Mouse (Mus musculus): Measurements from ENCODE around the gene Ckap5. TPM values are rescaled to one million over a fixed set of nuclear protein-coding genes. Genes with fewer than 3 reads are reported as not detected.

The Ckap5 gene
- total RNA-seq, 2 experiments from 2014 or later, result 126 TPM

DNA sequence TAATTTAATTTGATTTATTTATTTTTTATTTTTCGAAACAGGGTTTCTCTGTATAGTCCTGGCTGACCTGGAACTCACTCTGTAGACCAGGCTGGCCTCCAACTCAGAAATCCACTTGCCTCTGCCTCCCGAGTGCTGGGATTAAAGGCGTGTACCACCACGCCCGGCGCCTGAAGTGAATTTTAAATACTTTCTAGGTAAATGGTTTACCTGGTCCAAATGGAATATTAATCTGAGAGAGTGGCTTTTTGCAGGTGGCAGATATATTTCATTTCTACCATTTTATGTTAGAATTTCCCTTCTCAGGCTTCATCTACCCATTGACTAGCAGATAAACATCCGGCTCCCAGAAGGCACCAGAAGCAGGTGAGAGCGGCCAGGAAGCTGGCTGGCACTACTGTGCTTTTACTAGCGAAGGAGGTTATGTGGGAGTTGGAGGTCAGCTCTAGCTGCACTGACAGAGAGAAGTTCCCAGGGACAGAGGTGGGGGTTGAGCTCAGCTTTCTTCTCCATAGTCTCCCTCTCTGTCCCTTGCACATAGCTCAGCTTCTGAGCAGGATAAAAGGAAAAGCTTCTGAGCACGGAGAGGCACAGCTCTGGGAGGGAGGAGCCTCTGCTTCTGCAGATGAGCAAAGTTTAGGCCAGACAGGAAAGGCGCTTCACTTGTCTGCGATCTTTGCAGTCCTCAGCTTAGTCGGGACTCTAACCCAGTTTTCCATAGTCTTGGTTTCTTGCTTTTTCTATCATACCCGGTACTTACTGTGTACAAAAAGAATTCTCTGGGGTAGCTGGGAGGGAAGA, 125.1 kb downstream of the Ckap5 start:
- no peak for DNase-seq (ENCODE audit: low spot score in 2 of 2)

- DNase-seq (ENCODE audit: low spot score in 2 of 2), result no peak
Observed at GRCm38 (mm10) chr2:91652863-91653262, 126.3 kb downstream of the Ckap5 start.

DNA sequence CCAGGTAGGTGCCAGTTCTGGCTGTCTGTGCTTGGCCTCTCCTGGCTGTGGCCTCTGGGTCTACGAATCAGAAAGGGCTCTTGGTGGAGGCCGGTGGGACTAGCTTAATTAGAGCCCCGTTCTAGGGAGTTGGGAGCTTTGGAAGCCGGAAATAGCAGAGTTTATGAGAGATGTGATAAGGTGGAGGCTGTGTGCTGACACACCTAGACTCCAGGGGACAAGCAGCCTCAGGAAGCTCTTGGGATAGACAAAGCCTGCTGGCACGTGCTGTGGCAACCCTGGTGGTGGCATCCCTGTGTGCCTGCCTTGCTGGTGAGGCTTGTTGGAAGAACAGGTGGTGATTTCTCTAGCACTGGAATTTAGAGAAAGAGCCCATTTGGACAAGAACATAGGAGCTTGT, 128.8 kb downstream of the Ckap5 start:
- no peak for DNase-seq (ENCODE audit: low spot score in 2 of 2)

DNA sequence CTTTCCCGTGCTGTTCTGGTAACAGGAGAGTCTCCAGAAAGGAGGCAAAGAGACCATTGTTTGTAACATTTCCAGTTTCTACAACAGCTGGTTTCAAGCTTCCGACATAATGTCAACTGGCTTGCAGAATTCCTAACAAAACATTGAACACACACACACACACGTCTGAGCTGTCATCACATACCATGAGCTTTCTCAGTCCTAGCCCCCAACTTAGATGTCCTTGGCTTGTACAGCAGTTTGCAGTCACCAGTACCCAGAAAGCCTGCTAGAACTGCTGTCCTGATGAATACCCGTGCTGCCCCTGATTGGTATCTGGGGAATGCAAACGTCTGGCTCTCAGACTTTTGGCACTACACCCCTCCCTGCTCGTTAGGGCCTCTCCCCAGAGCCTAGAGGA, 129.3 kb downstream of the Ckap5 start:
- no peak for DNase-seq (ENCODE audit: low spot score in 2 of 2)

DNA sequence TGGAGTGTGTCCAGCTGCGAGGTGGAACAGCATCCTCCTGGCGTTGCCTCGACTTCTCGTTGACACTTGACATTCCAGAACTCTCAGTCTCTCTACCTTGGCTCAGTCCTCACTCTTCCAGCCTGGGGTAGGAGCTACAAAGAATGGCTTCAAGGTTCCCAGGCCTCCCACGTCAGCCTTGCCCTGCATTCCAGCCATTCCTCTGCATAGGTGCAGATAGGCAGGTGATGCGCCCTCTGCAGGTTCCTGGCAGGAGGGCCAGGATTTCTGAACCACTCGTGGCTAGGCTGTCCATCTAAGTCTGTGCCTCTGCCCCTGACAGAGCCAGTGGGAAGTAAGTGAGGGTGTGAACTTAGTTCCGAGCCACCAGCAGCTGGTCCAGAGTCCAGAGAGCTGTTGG, 130.2 kb downstream of the Ckap5 start:
- DNase-seq (ENCODE audit: low spot score in 2 of 2), result no peak

DNA sequence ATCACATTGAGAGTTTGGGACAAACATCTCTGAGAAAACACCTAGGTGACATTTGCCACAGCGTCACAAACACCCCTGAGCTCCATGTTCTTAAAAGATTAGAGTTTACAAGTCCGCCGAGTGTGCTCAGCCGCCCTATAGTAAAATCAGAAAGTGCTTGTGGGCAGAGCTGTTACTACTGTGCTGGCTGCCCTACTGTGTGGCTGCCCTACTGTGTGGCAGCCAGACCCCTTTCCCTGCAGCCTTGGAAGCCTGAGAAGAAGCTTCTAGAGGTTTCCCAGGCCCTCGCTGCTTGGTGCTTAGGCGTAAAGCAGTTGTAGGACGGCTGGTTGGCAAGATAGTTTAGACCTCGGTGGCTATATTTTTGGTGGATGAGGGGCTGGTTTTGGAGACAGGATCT, 133.1 kb downstream of the Ckap5 start:
- no peak for DNase-seq (ENCODE audit: low spot score in 2 of 2)

- DNase-seq (ENCODE audit: low spot score in 2 of 2), result no peak
Observed at GRCm38 (mm10) chr2:91660981-91661380, 134.4 kb downstream of the Ckap5 start.

GRCm38 (mm10) chr2:91664780-91665179, 138.2 kb downstream of the Ckap5 start:
- no peak for DNase-seq (ENCODE audit: low spot score in 2 of 2)

GRCm38 (mm10) chr2:91666386-91666910, 139.9 kb downstream of the Ckap5 start:
- DNase-seq (ENCODE audit: low spot score in 2 of 2), result no peak

- no peak for DNase-seq (ENCODE audit: low spot score in 2 of 2)
Observed at GRCm38 (mm10) chr2:91667747-91668146, 141.2 kb downstream of the Ckap5 start.

- no peak for DNase-seq (ENCODE audit: low spot score in 2 of 2)
Observed at GRCm38 (mm10) chr2:91669326-91669725, 142.8 kb downstream of the Ckap5 start.

GRCm38 (mm10) chr2:91670038-91670437, 143.5 kb downstream of the Ckap5 start:
- DNase-seq (ENCODE audit: low spot score in 2 of 2), result no peak

Other genes with a start within 250 kb of the Ckap5 start
- 10 to 100 TPM; 92.9 to 96.2 TPM for gene 1110051M20Rik, start 82.1 kb upstream of the Ckap5 start, total RNA-seq (2021)
- gene Lrp4, start 69.3 kb upstream of the Ckap5 start, total RNA-seq (2021), result 10 to 100 TPM; 36.2 to 40.1 TPM
- gene F2, start 109.7 kb downstream of the Ckap5 start, total RNA-seq (2021), result under 1 TPM; 0.18 to 0.20 TPM
- 10 to 100 TPM; 15.1 to 17.0 TPM for gene Zfp408, start 123.0 kb downstream of the Ckap5 start, total RNA-seq (2021)
- 10 to 100 TPM; 66.9 to 68.3 TPM for gene Arhgap1, start 123.1 kb downstream of the Ckap5 start, total RNA-seq (2021)
- 10 to 100 TPM; 49.1 to 49.7 TPM for gene Atg13, start 183.8 kb downstream of the Ckap5 start, total RNA-seq (2021)
- gene Harbi1, start 184.1 kb downstream of the Ckap5 start, total RNA-seq (2021), result 1 to 10 TPM; 8.3 to 8.9 TPM
- 10 to 100 TPM; 45.4 to 47.8 TPM for gene Ambra1, start 203.4 kb downstream of the Ckap5 start, total RNA-seq (2021)